Mouse (Mus musculus): ENCODE results near the gene Spcs1.

- TF ChIP-seq CTCF (IDR thresholded peaks at IDR 0.05; ENCODE audit: insufficient read depth, low read depth, low read length), result no peak
- no peak for TF ChIP-seq POLR2A (IDR thresholded peaks at IDR 0.05; ENCODE audit: insufficient read depth, low read depth, low read length)
These were observed 24.3 kb upstream of the Spcs1 start for GRCm38 (mm10) chr14:31025785-31026184.

All from olfactory bulb, adult 2 months (tissue).